15 mouse cellular contexts compared by ENCODE assay signal in genomic region chr10:126972988-126973387, GRCm38 (mm10). TPM values are rescaled to one million over a fixed set of nuclear protein-coding genes. Genes with fewer than 3 reads are reported as not detected.
DNase-seq lines count a peak whose midpoint lies in the region; ATAC-seq and TF ChIP-seq lines count a peak whose summit lies in the region.
"Had no signal": no experiment of that assay in that cellular context is flagged by ENCODE, and none has a peak within 500 bp of the region (broad histone marks: within the 10 kb centered on the region; RNA-seq: fewer than 3 reads in every experiment).

No protein-coding gene starts in this region.

- ATAC-seq in heart, embryonic 11.5 days (replicated peaks; ENCODE audit: insufficient number of reproducible peaks, low FRiP score, low TSS enrichment), result no peak
- no peak for ATAC-seq in lung, embryonic 15.5 days (ENCODE audit: borderline replicate concordance, extremely low read depth, low FRiP score, low TSS enrichment)
- peak; percentile 35 for ATAC-seq in intestine, embryonic 15.5 days
- no peak for ATAC-seq in stomach, postnatal 0 days (ENCODE audit: low FRiP score, low TSS enrichment)
- ATAC-seq: Patski had no signal

- peak overlapping the region; percentile 83; the same call in 1 of the 2 replicates for H3K27ac ChIP-seq in heart, embryonic 11.5 days (ENCODE audit: low read depth, low read length)
- H3K27ac ChIP-seq in lung, embryonic 15.5 days, result peak overlapping the region; percentile 89; the same call in 1 of the 2 replicates
- H3K27ac ChIP-seq in intestine, embryonic 15.5 days, result peak overlapping the region; percentile 88
- peak overlapping the region; percentile 83 for H3K27ac ChIP-seq in stomach, postnatal 0 days (replicated peaks)
- H3K27ac ChIP-seq: hindbrain, embryonic 15.5 days had no signal

- H3K9ac ChIP-seq in heart, embryonic 11.5 days (ENCODE audit: low read depth, low read length), result 0 out of 2 replicates have a peak overlapping the region, but pooled peaks have one; percentile 58
- H3K9ac ChIP-seq in lung, embryonic 15.5 days, result no peak overlapping the region
- no peak overlapping the region for H3K9ac ChIP-seq in intestine, embryonic 15.5 days
- no peak overlapping the region for H3K9ac ChIP-seq in stomach, postnatal 0 days (ENCODE audit: low read length)
- H3K9ac ChIP-seq: hindbrain, embryonic 15.5 days had no signal

- no peak overlapping the region for H3K4me3 ChIP-seq in heart, embryonic 11.5 days (ENCODE audit: low read depth, low read length)
- no peak overlapping the region for H3K4me3 ChIP-seq in lung, embryonic 15.5 days
- H3K4me3 ChIP-seq in intestine, embryonic 15.5 days (replicated peaks), result no peak overlapping the region
- H3K4me3 ChIP-seq in stomach, postnatal 0 days (ENCODE audit: low read depth, low read length), result no peak overlapping the region
- H3K4me3 ChIP-seq: hindbrain, embryonic 15.5 days had no signal

- H3K4me1 ChIP-seq in heart, embryonic 11.5 days (ENCODE audit: control insufficient read depth, insufficient read depth, low read length), result peaks cover 24% of the 10 kb centered on the region
- peaks cover 61% of the 10 kb centered on the region for H3K4me1 ChIP-seq in lung, embryonic 15.5 days
- H3K4me1 ChIP-seq in intestine, embryonic 15.5 days (replicated peaks), result peaks cover 44% of the 10 kb centered on the region
- peaks cover 10% of the 10 kb centered on the region for H3K4me1 ChIP-seq in stomach, postnatal 0 days (replicated peaks; ENCODE audit: control insufficient read depth, insufficient read depth)

- WGBS in heart, embryonic 11.5 days (ENCODE audit: insufficient replicate concordance), result 23% methylated on average over 7 of the region's 7 CpGs
- 29% methylated on average over 7 of the region's 7 CpGs for WGBS in lung, embryonic 15.5 days
- WGBS in intestine, embryonic 15.5 days, result 22% methylated on average over 7 of the region's 7 CpGs
- WGBS in stomach, postnatal 0 days, result 17% methylated on average over 7 of the region's 7 CpGs

- no peaks in the 10 kb centered on the region for H3K9me3 ChIP-seq in heart, embryonic 11.5 days (replicated peaks; ENCODE audit: control insufficient read depth, low read length)
- H3K9me3 ChIP-seq in lung, embryonic 15.5 days, result no peaks in the 10 kb centered on the region
- H3K9me3 ChIP-seq in intestine, embryonic 15.5 days, result no peaks in the 10 kb centered on the region
- no peaks in the 10 kb centered on the region for H3K9me3 ChIP-seq in stomach, postnatal 0 days (ENCODE audit: control insufficient read depth, low read length)
- H3K9me3 ChIP-seq: hindbrain, embryonic 15.5 days had no signal

- no peaks in the 10 kb centered on the region for H3K27me3 ChIP-seq in heart, embryonic 11.5 days (ENCODE audit: control insufficient read depth, insufficient read depth, low read length)
- no peaks in the 10 kb centered on the region for H3K27me3 ChIP-seq in lung, embryonic 15.5 days
- no peaks in the 10 kb centered on the region for H3K27me3 ChIP-seq in intestine, embryonic 15.5 days (replicated peaks)
- no peaks in the 10 kb centered on the region for H3K27me3 ChIP-seq in stomach, postnatal 0 days (ENCODE audit: control insufficient read depth, insufficient read depth, low read length)
- H3K27me3 ChIP-seq: Patski had no signal

- no peak overlapping the region; the same call in 1 of the 2 replicates for H3K4me2 ChIP-seq in heart, embryonic 11.5 days
- H3K4me2 ChIP-seq in lung, embryonic 15.5 days, result no peak overlapping the region
- H3K4me2 ChIP-seq in intestine, embryonic 15.5 days (replicated peaks), result peak overlapping the region; percentile 44; the same call in 1 of the 2 replicates
- H3K4me2 ChIP-seq in stomach, postnatal 0 days (replicated peaks; ENCODE audit: low read depth), result no peak overlapping the region
- H3K4me2 ChIP-seq: hindbrain, embryonic 15.5 days had no signal

- DNase-seq in heart, postnatal 4 days, result no peak
- no peak for DNase-seq in lung, postnatal 10 days
- DNase-seq in stomach, postnatal 0 days (ENCODE audit: low spot score), result no peak
- DNase-seq in embryo, embryonic 11 days, result no peak
- no peak for DNase-seq in c-Kit-positive CD71-positive TER-119-positive erythroid progenitor cells, embryonic 14.5 days (ENCODE audit: low spot score)
- DNase-seq: adrenal gland, postnatal 10 days; cerebellum, adult 11-12 months; lung, postnatal 14 days; midbrain, embryonic 14.5 days; right cerebral cortex, postnatal 25 days had no signal

- no peak for TF ChIP-seq EP300 in stomach, postnatal 0 days (optimal IDR thresholded peaks at IDR 0.05)

- H3K36me3 ChIP-seq in heart, embryonic 11.5 days (ENCODE audit: control insufficient read depth, insufficient read depth, low read length), result no peaks in the 10 kb centered on the region
- H3K36me3 ChIP-seq in lung, embryonic 15.5 days, result no peaks in the 10 kb centered on the region
- no peaks in the 10 kb centered on the region for H3K36me3 ChIP-seq in intestine, embryonic 15.5 days
- H3K36me3 ChIP-seq in stomach, postnatal 0 days (ENCODE audit: control insufficient read depth, insufficient read depth, low read length), result no peaks in the 10 kb centered on the region
- H3K36me3 ChIP-seq: hindbrain, embryonic 15.5 days had no signal

- TF ChIP-seq CTCF in stomach, postnatal 0 days (IDR thresholded peaks at IDR 0.05; ENCODE audit: low read depth), result no peak

RNA-seq across cellular contexts. Expression of gene Ctdsp2, which starts 5.5 kb away (rescaled TPM):
- 47.3 and 47.6 TPM in 2 replicates for polyA plus RNA-seq in heart, embryonic 11.5 days (2014; fragmentation: Nextera tagmentation; extraction: Ambion mirVana)
- total RNA-seq in heart, postnatal 4 days (2021), result 100 to 1,000 TPM; 132 to 136 TPM
- 68.6 and 73.1 TPM in 2 replicates for polyA plus RNA-seq in lung, embryonic 15.5 days (2015; fragmentation: Nextera tagmentation; extraction: Ambion mirVana)
- polyA plus RNA-seq in intestine, embryonic 15.5 days (2015; fragmentation: Nextera tagmentation; extraction: Ambion mirVana), result 53.6 and 55.2 TPM in 2 replicates
- polyA plus RNA-seq in stomach, postnatal 0 days (2015; fragmentation: Nextera tagmentation; extraction: Ambion mirVana), result 29.1 and 33.0 TPM in 2 replicates

RNA-seq across cellular contexts. Expression of gene Avil, which starts 27.5 kb away (rescaled TPM):
- polyA plus RNA-seq in heart, embryonic 11.5 days (2014; fragmentation: Nextera tagmentation; extraction: Ambion mirVana), result 0.13 and 0.34 TPM in 2 replicates
- total RNA-seq in heart, postnatal 4 days (2021), result under 1 TPM; 0.10 to 0.23 TPM
- polyA plus RNA-seq in lung, embryonic 15.5 days (2015; fragmentation: Nextera tagmentation; extraction: Ambion mirVana), result 0.25 and 0.39 TPM in 2 replicates
- polyA plus RNA-seq in intestine, embryonic 15.5 days (2015; fragmentation: Nextera tagmentation; extraction: Ambion mirVana), result 0.10 and 0.21 TPM in 2 replicates
- 10.7 and 12.3 TPM in 2 replicates for polyA plus RNA-seq in stomach, postnatal 0 days (2015; fragmentation: Nextera tagmentation; extraction: Ambion mirVana)

RNA-seq across cellular contexts. Expression of gene Tsfm, which starts 57.7 kb away (rescaled TPM):
- 91.1 and 97.1 TPM in 2 replicates for polyA plus RNA-seq in heart, embryonic 11.5 days (2014; fragmentation: Nextera tagmentation; extraction: Ambion mirVana)
- 10 to 100 TPM; 65.1 to 68.0 TPM for total RNA-seq in heart, postnatal 4 days (2021)
- 73.2 and 79.2 TPM in 2 replicates for polyA plus RNA-seq in lung, embryonic 15.5 days (2015; fragmentation: Nextera tagmentation; extraction: Ambion mirVana)
- 91.8 and 99.3 TPM in 2 replicates for polyA plus RNA-seq in intestine, embryonic 15.5 days (2015; fragmentation: Nextera tagmentation; extraction: Ambion mirVana)
- polyA plus RNA-seq in stomach, postnatal 0 days (2015; fragmentation: Nextera tagmentation; extraction: Ambion mirVana), result 58.9 and 61.3 TPM in 2 replicates
